Mouse (Mus musculus): ENCODE data around the gene Crispld2. TPM values are rescaled to one million over a fixed set of nuclear protein-coding genes. Genes with fewer than 3 reads are reported as not detected.
A peak's percentile ranks its signal among the peaks of the same experiment; 100 is the strongest.

Gene Crispld2
- polyA plus RNA-seq, 1 experiment: 1.3 TPM

- no peak overlapping the region for H3K9ac ChIP-seq (ENCODE audit: low read depth, poor library complexity, severe bottlenecking)
- H3K4me3 ChIP-seq (ENCODE audit: low read depth, low read length): no peak overlapping the region
- H3K27me3 ChIP-seq (ENCODE audit: control insufficient read depth, insufficient read depth, low read length, poor library complexity, severe bottlenecking): no peaks in the 10 kb centered on the region
- H3K4me1 ChIP-seq (ENCODE audit: control insufficient read depth, insufficient read depth, low read length): no peaks in the 10 kb centered on the region
- peak; percentile 66 for TF ChIP-seq CTCF (IDR thresholded peaks at IDR 0.05; ENCODE audit: low read depth, low read length)
- no peak for TF ChIP-seq POLR2A (IDR thresholded peaks at IDR 0.05; ENCODE audit: insufficient read depth, low read length)
- no peaks in the 10 kb centered on the region for H3K36me3 ChIP-seq (ENCODE audit: control insufficient read depth, insufficient read depth, low read length, poor library complexity, severe bottlenecking)
- H3K27ac ChIP-seq (ENCODE audit: insufficient read depth, low read length): no peak overlapping the region
- no peaks in the 10 kb centered on the region; the same call in 1 of the 2 replicates for H3K9me3 ChIP-seq (replicated peaks; ENCODE audit: control insufficient read depth, insufficient read depth, low read length, poor library complexity, severe bottlenecking)
Measured at GRCm38 (mm10) chr8:119967435-119967834, 24.8 kb upstream of the Crispld2 start.

DNA sequence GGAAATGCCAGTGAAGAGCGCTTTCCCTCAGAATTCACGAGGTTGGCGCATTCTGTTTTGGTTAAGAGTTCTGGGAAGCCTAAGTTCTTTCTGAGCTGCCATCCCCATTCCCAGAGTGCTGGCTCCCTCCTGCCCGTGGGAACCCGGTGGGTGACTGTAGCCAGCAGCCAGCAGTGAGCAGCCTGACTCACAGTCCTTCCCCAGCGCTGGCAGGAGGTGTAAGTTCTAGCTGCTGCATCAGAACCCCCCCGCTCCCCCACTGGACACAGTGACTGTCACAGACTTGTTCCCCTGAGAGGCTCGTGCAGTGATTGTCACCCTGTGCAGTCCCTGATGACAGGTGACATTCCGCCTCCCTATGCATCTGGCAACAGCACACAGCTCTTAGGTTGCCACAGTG lies 22.1 kb upstream of the Crispld2 start:
- no peaks in the 10 kb centered on the region; the same call in 1 of the 2 replicates for H3K9me3 ChIP-seq (replicated peaks; ENCODE audit: control insufficient read depth, insufficient read depth, low read length, poor library complexity, severe bottlenecking)
- no peak overlapping the region for H3K9ac ChIP-seq (ENCODE audit: low read depth, poor library complexity, severe bottlenecking)
- H3K36me3 ChIP-seq (ENCODE audit: control insufficient read depth, insufficient read depth, low read length, poor library complexity, severe bottlenecking): no peaks in the 10 kb centered on the region
- no peak overlapping the region for H3K4me3 ChIP-seq (ENCODE audit: low read depth, low read length)
- no peak overlapping the region for H3K27ac ChIP-seq (ENCODE audit: insufficient read depth, low read length)
- H3K4me1 ChIP-seq (ENCODE audit: control insufficient read depth, insufficient read depth, low read length): no peaks in the 10 kb centered on the region
- H3K27me3 ChIP-seq (ENCODE audit: control insufficient read depth, insufficient read depth, low read length, poor library complexity, severe bottlenecking): no peaks in the 10 kb centered on the region
- TF ChIP-seq CTCF (IDR thresholded peaks at IDR 0.05; ENCODE audit: low read depth, low read length) (no peak), POLR2A (IDR thresholded peaks at IDR 0.05; ENCODE audit: insufficient read depth, low read length) (no peak), EP300 (IDR thresholded peaks at IDR 0.05; ENCODE audit: insufficient read depth, low read depth, low read length) (no peak)

DNA sequence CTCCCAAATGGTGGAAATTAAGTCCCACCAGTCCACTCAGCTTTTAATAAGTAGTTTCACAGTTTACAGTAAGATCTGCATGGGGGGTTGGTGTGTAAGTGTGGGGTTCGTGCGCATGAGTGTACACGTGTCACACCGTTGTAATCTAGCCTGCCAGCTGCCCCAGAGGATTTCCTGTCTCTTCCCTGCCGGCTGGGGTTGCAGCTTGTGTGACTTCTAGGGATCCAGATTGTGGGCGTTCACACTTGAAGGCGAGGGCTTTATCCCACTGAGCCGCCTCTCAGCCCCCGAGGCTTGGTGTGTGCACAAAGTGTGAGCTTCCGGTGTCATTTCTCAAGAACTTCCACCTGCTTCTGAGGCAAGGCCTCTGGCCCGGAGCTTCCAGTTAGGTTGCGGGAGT lies 19.7 kb upstream of the Crispld2 start:
- Histone ChIP-seq H3K36me3 (ENCODE audit: control insufficient read depth, insufficient read depth, low read length, poor library complexity, severe bottlenecking) (no peaks in the 10 kb centered on the region), H3K4me3 (ENCODE audit: low read depth, low read length) (no peak overlapping the region), H3K9ac (ENCODE audit: low read depth, poor library complexity, severe bottlenecking) (no peak overlapping the region), H3K27ac (ENCODE audit: insufficient read depth, low read length) (no peak overlapping the region), H3K27me3 (ENCODE audit: control insufficient read depth, insufficient read depth, low read length, poor library complexity, severe bottlenecking) (no peaks in the 10 kb centered on the region), H3K4me1 (ENCODE audit: control insufficient read depth, insufficient read depth, low read length) (no peaks in the 10 kb centered on the region), H3K9me3 (replicated peaks; ENCODE audit: control insufficient read depth, insufficient read depth, low read length, poor library complexity, severe bottlenecking) (no peaks in the 10 kb centered on the region; the same call in 1 of the 2 replicates)
- no peak for TF ChIP-seq POLR2A (IDR thresholded peaks at IDR 0.05; ENCODE audit: insufficient read depth, low read length)
- TF ChIP-seq CTCF (IDR thresholded peaks at IDR 0.05; ENCODE audit: low read depth, low read length): no peak
- no peak for TF ChIP-seq EP300 (IDR thresholded peaks at IDR 0.05; ENCODE audit: insufficient read depth, low read depth, low read length)

GRCm38 (mm10) chr8:119978770-119979381 lies 13.4 kb upstream of the Crispld2 start:
- H3K4me1 ChIP-seq (ENCODE audit: control insufficient read depth, insufficient read depth, low read length): no peaks in the 10 kb centered on the region
- H3K27me3 ChIP-seq (ENCODE audit: control insufficient read depth, insufficient read depth, low read length, poor library complexity, severe bottlenecking): no peaks in the 10 kb centered on the region
- H3K4me3 ChIP-seq (ENCODE audit: low read depth, low read length): no peak overlapping the region
- no peaks in the 10 kb centered on the region for H3K36me3 ChIP-seq (ENCODE audit: control insufficient read depth, insufficient read depth, low read length, poor library complexity, severe bottlenecking)
- no peaks in the 10 kb centered on the region for H3K9me3 ChIP-seq (replicated peaks; ENCODE audit: control insufficient read depth, insufficient read depth, low read length, poor library complexity, severe bottlenecking)
- no peak overlapping the region for H3K27ac ChIP-seq (ENCODE audit: insufficient read depth, low read length)
- no peak for TF ChIP-seq POLR2A (IDR thresholded peaks at IDR 0.05; ENCODE audit: insufficient read depth, low read length)
- no peak overlapping the region for H3K9ac ChIP-seq (ENCODE audit: low read depth, poor library complexity, severe bottlenecking)

GRCm38 (mm10) chr8:119981253-119981652 lies 11.0 kb upstream of the Crispld2 start:
- H3K36me3 ChIP-seq (ENCODE audit: control insufficient read depth, insufficient read depth, low read length, poor library complexity, severe bottlenecking): no peaks in the 10 kb centered on the region
- no peaks in the 10 kb centered on the region for H3K9me3 ChIP-seq (replicated peaks; ENCODE audit: control insufficient read depth, insufficient read depth, low read length, poor library complexity, severe bottlenecking)
- H3K27me3 ChIP-seq (ENCODE audit: control insufficient read depth, insufficient read depth, low read length, poor library complexity, severe bottlenecking): no peaks in the 10 kb centered on the region
- H3K9ac ChIP-seq (ENCODE audit: low read depth, poor library complexity, severe bottlenecking): no peak overlapping the region
- TF ChIP-seq POLR2A (IDR thresholded peaks at IDR 0.05; ENCODE audit: insufficient read depth, low read length) (no peak), EP300 (IDR thresholded peaks at IDR 0.05; ENCODE audit: insufficient read depth, low read depth, low read length) (no peak), CTCF (IDR thresholded peaks at IDR 0.05; ENCODE audit: low read depth, low read length) (no peak)
- no peak overlapping the region for H3K27ac ChIP-seq (ENCODE audit: insufficient read depth, low read length)
- no peaks in the 10 kb centered on the region for H3K4me1 ChIP-seq (ENCODE audit: control insufficient read depth, insufficient read depth, low read length)
- H3K4me3 ChIP-seq (ENCODE audit: low read depth, low read length): no peak overlapping the region

- Histone ChIP-seq H3K4me3 (ENCODE audit: low read depth, low read length) (no peak overlapping the region), H3K9ac (ENCODE audit: low read depth, poor library complexity, severe bottlenecking) (no peak overlapping the region), H3K27me3 (ENCODE audit: control insufficient read depth, insufficient read depth, low read length, poor library complexity, severe bottlenecking) (no peaks in the 10 kb centered on the region), H3K27ac (ENCODE audit: insufficient read depth, low read length) (no peak overlapping the region), H3K36me3 (ENCODE audit: control insufficient read depth, insufficient read depth, low read length, poor library complexity, severe bottlenecking) (no peaks in the 10 kb centered on the region), H3K9me3 (replicated peaks; ENCODE audit: control insufficient read depth, insufficient read depth, low read length, poor library complexity, severe bottlenecking) (no peaks in the 10 kb centered on the region), H3K4me1 (ENCODE audit: control insufficient read depth, insufficient read depth, low read length) (no peaks in the 10 kb centered on the region)
- TF ChIP-seq POLR2A (IDR thresholded peaks at IDR 0.05; ENCODE audit: insufficient read depth, low read length) (no peak), CTCF (IDR thresholded peaks at IDR 0.05; ENCODE audit: low read depth, low read length) (peak; percentile 56), EP300 (IDR thresholded peaks at IDR 0.05; ENCODE audit: insufficient read depth, low read depth, low read length) (no peak)
Measured at GRCm38 (mm10) chr8:119984085-119984484, 8.2 kb upstream of the Crispld2 start.

Data from ES-Bruce4 (cell line).